Mouse (Mus musculus) liver, postnatal 0 days (tissue): Measurements from ENCODE around the gene Tbx2.

Experiments
- CTCF ChIP-seq: sonication (generic); IDR thresholded peaks from 2 replicates; pipeline ENCODE4 v1.5.1; 2016; ENCODE audit warnings: antibody characterized with exemption, low read depth
- EP300 ChIP-seq: IDR thresholded peaks from 2 replicates; pipeline ENCODE4 v1.6.1; 2016; ENCODE audit warnings: antibody characterized with exemption, low read depth, mild to moderate bottlenecking

GRCm38 (mm10) chr11:85890563-85890845 is 58.2 kb downstream of the Tbx2 start:
- TF ChIP-seq CTCF, result no peak
- no peak for TF ChIP-seq EP300
